Mouse (Mus musculus) ES-E14 (cell line): ENCODE measurements at regions not wholly inside any gene's neighbourhood (a gene's known extent, or its start where the extent isn't known, plus 50 kb on each side); places are given as distances from the start of the nearest gene placed in this dataset.

ENCODE experiments used
- CHD2 ChIP-seq: IDR thresholded peaks from 2 replicates; pipeline ENCODE4 v1.6.1; 2014; ENCODE audit warnings: mild to moderate bottlenecking, low read depth, low read length, inconsistent platforms
- HCFC1 ChIP-seq: IDR thresholded peaks from 2 replicates; pipeline ENCODE4 v1.6.1; 2012; ENCODE audit warnings: low read length, inconsistent platforms, borderline replicate concordance; ENCODE audit not compliant: insufficient read depth
- MAFK ChIP-seq: IDR thresholded peaks from 2 replicates; pipeline ENCODE4 v1.6.1; 2014; ENCODE audit warnings: mild to moderate bottlenecking, low read depth, low read length, inconsistent platforms; ENCODE audit not compliant: insufficient read depth
- ZC3H11A ChIP-seq: IDR thresholded peaks from 2 replicates; pipeline ENCODE4 v1.6.1; 2012; ENCODE audit warnings: low read depth, mild to moderate bottlenecking, inconsistent platforms, low read length, borderline replicate concordance
- ZNF384 ChIP-seq: IDR thresholded peaks from 2 replicates; pipeline ENCODE4 v1.6.1; 2012; ENCODE audit warnings: low read depth, low read length, inconsistent platforms

DNA sequence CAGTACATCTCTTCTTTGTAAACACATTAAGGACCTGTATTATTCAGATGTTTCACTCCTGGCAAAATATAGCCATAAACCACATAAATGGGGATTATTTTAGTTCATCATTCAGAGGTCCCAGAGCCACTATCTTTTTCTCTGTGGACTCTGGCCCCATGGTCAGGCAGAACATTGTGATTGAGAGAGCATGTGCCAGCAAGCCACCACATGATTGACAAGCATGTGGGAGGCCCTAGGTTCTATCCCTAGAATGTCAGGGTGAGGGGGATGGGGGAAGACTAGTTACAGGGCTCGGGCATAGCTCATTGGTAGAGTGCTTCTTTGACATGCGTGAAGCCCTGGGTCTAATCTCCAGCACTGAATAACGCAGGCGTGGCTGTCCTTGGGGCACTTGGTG lies 57.1 kb upstream of the Foxn2 start:
- TF ChIP-seq MAFK, result no peak
- no peak for TF ChIP-seq ZC3H11A
- TF ChIP-seq HCFC1, result no peak
- no peak for TF ChIP-seq CHD2
- TF ChIP-seq ZNF384, result no peak
